9 mouse cellular contexts compared by ENCODE assay signal in the genomic region with DNA sequence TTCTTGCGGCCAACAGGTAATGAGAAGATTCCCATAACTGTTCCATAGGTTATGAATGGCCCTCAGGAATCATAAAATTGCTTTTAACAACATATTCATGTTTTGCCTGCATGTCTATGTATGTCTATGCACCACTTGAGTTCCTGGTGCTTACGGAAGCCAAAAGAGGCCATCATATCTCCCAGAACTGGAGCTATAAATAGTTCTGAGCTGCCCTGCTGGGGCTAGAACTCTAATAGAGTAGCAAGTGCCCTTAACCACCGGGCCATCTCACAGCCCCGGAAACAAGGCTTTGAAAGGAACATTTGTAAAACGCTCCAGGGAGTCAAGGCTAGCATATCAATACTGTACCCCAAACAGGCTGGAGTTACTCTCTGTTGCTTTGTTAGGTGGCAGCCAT. TPM values are rescaled to one million over a fixed set of nuclear protein-coding genes. Genes with fewer than 3 reads are reported as not detected.
DNase-seq lines count a peak whose midpoint lies in the region; ATAC-seq and TF ChIP-seq lines count a peak whose summit lies in the region.
"Had no signal": no experiment of that assay in that cellular context is flagged by ENCODE, and none has a peak within 500 bp of the region (broad histone marks: within the 10 kb centered on the region; RNA-seq: fewer than 3 reads in every experiment).

No protein-coding gene starts in this region.

- H3K36me3 ChIP-seq in kidney, postnatal 0 days (ENCODE audit: insufficient read depth, low read length): no peaks in the 10 kb centered on the region
- H3K36me3 ChIP-seq in hindbrain, embryonic 13.5 days: no peaks in the 10 kb centered on the region
- H3K36me3 ChIP-seq in midbrain, embryonic 16.5 days (ENCODE audit: control insufficient read depth, insufficient read depth, low read length): no peaks in the 10 kb centered on the region

- H3K4me1 ChIP-seq in kidney, postnatal 0 days (replicated peaks; ENCODE audit: insufficient read depth, low read length): peaks cover 23% of the 10 kb centered on the region
- peaks cover 41% of the 10 kb centered on the region for H3K4me1 ChIP-seq in hindbrain, embryonic 13.5 days (replicated peaks)
- H3K4me1 ChIP-seq in midbrain, embryonic 16.5 days (ENCODE audit: control insufficient read depth, insufficient read depth, low read length): peaks cover 21% of the 10 kb centered on the region

- ATAC-seq in kidney, postnatal 0 days (replicated peaks; ENCODE audit: low FRiP score, low read depth): no peak
- ATAC-seq in hindbrain, embryonic 13.5 days (ENCODE audit: low FRiP score): no peak
- no peak for ATAC-seq in midbrain, embryonic 16.5 days

- WGBS in kidney, postnatal 0 days: 33% methylated on average over 5 of the region's 5 CpGs
- 36% methylated on average over 5 of the region's 5 CpGs for WGBS in hindbrain, embryonic 13.5 days
- WGBS in midbrain, embryonic 16.5 days: 36% methylated on average over 5 of the region's 5 CpGs

- no peak overlapping the region for H3K9ac ChIP-seq in kidney, postnatal 0 days (ENCODE audit: low read depth, low read length)
- H3K9ac ChIP-seq in hindbrain, embryonic 13.5 days: peak overlapping the region; percentile 47; the same call in 1 of the 2 replicates
- H3K9ac ChIP-seq in midbrain, embryonic 16.5 days (ENCODE audit: low read depth, low read length): peak overlapping the region; percentile 1

- H3K27me3 ChIP-seq in kidney, postnatal 0 days (ENCODE audit: insufficient read depth, low read length): no peaks in the 10 kb centered on the region
- H3K27me3 ChIP-seq in hindbrain, embryonic 13.5 days: peaks cover 6% of the 10 kb centered on the region; the same call in 1 of the 2 replicates
- H3K27me3 ChIP-seq in midbrain, embryonic 16.5 days (ENCODE audit: control insufficient read depth, insufficient read depth, low read depth, low read length): no peaks in the 10 kb centered on the region

- no peak for TF ChIP-seq CTCF in kidney, postnatal 0 days (IDR thresholded peaks at IDR 0.05; ENCODE audit: low read depth)

- 0 out of 2 replicates have a peak overlapping the region, but pooled peaks have one; percentile 52 for H3K27ac ChIP-seq in kidney, postnatal 0 days
- H3K27ac ChIP-seq in hindbrain, embryonic 13.5 days: no peak overlapping the region
- no peak overlapping the region for H3K27ac ChIP-seq in midbrain, embryonic 16.5 days (ENCODE audit: low read length)

- H3K9me3 ChIP-seq in kidney, postnatal 0 days (replicated peaks; ENCODE audit: low read length): no peaks in the 10 kb centered on the region
- H3K9me3 ChIP-seq in hindbrain, embryonic 13.5 days: no peaks in the 10 kb centered on the region
- H3K9me3 ChIP-seq in midbrain, embryonic 16.5 days (replicated peaks; ENCODE audit: control insufficient read depth, low read length, poor library complexity, severe bottlenecking): no peaks in the 10 kb centered on the region

- peak overlapping the region; percentile 80 for H3K4me2 ChIP-seq in kidney, postnatal 0 days (ENCODE audit: low read length)
- peak overlapping the region; percentile 76 for H3K4me2 ChIP-seq in hindbrain, embryonic 13.5 days
- H3K4me2 ChIP-seq in midbrain, embryonic 16.5 days (ENCODE audit: low read length): peak overlapping the region; percentile 69

- no peak for DNase-seq in kidney, postnatal 0 days (ENCODE audit: low spot score)
- no peak for DNase-seq in kidney, adult 8-10 months
- peak; percentile 22 for DNase-seq in brain, adult 2 months (ENCODE audit: low read depth, low spot score)
- DNase-seq in c-Kit-positive CD71-positive TER-119-positive erythroid progenitor cells, embryonic 14.5 days (ENCODE audit: low spot score): no peak
- no peak for DNase-seq in embryo, embryonic 9.5 days (ENCODE audit: extremely low spot score)
- no peak for DNase-seq in thymus, postnatal 10 days (ENCODE audit: low spot score in 2 of 2)
- DNase-seq: lung, adult 2 months had no signal

- H3K4me3 ChIP-seq in kidney, postnatal 0 days (replicated peaks; ENCODE audit: low read depth, low read length): peak overlapping the region; percentile 18
- peak overlapping the region; percentile 23 for H3K4me3 ChIP-seq in hindbrain, embryonic 13.5 days
- H3K4me3 ChIP-seq in midbrain, embryonic 16.5 days (ENCODE audit: low read depth, low read length): peak overlapping the region; percentile 17

RNA-seq across cellular contexts. Expression of gene Ifngr2, which starts 1.7 kb away (rescaled TPM):
- polyA plus RNA-seq in kidney, postnatal 0 days (2015; fragmentation: Nextera tagmentation; extraction: Ambion mirVana): 42.6 and 51.1 TPM in 2 replicates
- polyA plus RNA-seq in hindbrain, embryonic 13.5 days (2015; fragmentation: Nextera tagmentation; extraction: Ambion mirVana): 72.1 and 73.0 TPM in 2 replicates
- polyA plus RNA-seq in midbrain, embryonic 16.5 days (2015; fragmentation: Nextera tagmentation; extraction: Ambion mirVana): 104 and 125 TPM in 2 replicates

RNA-seq across cellular contexts. Expression of gene Tmem50b, which starts 49.0 kb away (rescaled TPM):
- 42.3 and 45.0 TPM in 2 replicates for polyA plus RNA-seq in kidney, postnatal 0 days (2015; fragmentation: Nextera tagmentation; extraction: Ambion mirVana)
- polyA plus RNA-seq in hindbrain, embryonic 13.5 days (2015; fragmentation: Nextera tagmentation; extraction: Ambion mirVana): 69.1 and 69.5 TPM in 2 replicates
- 95.1 and 106 TPM in 2 replicates for polyA plus RNA-seq in midbrain, embryonic 16.5 days (2015; fragmentation: Nextera tagmentation; extraction: Ambion mirVana)
